Mouse (Mus musculus) cerebellum, postnatal 36 days (tissue): ENCODE measurements around the gene 1700049E17Rik1.
"Not testable (repeated sequence)": the region's sequence is repeated elsewhere in the genome, so short reads cannot be mapped to it uniquely, and the experiment has no call there.

Experiments
- DNase-seq, 2 experiments: peaks; one replicate each; pipeline ENCODE4 v3.0.0; 2021 to 2022; ENCODE audit warnings: mixed read lengths in 2 of 2

Gene 1700049E17Rik1

DNA sequence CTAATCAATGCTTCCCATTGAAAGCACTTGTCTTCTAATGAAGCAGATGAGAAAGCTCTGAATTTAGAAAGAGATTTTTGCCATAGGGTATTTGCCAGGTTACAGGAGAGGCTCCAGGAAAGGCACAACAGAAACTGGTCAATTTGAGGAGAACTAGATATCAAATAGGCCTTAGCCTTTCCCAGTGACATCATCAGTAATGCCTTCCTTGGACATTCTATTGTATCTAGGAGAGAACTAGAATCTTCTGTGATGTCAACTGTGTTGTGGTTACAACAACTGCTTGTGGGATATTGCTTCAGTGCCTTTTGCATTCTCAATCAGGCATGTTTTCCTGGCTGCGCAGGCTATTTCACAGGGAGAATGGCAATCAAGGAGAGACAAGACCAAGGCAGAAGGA, at the start of gene 1700049E17Rik1:
TSS of gene 1700049E17Rik1 (plus strand) at position 301 of the 400 bp plus-strand sequence.
- DNase-seq: not testable (repeated sequence)

DNA sequence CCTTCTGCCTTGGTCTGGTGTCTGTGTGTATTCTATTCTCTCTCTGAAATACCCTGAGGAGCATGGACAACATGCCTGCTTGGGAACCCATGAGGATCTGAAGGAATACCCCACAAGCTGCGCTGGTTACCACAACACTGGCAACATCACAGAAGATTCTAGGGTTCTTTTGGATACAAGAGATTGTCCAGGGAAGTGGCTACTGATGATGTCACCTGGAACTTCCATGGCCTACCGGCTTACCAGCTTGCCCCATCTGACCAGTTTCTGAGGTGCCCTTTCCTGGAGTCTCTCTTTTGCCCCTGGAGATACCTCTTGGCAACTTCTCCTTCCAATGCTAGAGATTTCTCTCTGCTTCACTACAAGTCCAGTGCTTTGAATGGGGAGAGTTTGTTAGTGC, 17.6 kb upstream of the 1700049E17Rik1 start, which contains the start of gene Gm7980:
TSS of gene Gm7980 (minus strand) at position 101 of the 400 bp plus-strand sequence.
- DNase-seq: not testable (repeated sequence)

DNA sequence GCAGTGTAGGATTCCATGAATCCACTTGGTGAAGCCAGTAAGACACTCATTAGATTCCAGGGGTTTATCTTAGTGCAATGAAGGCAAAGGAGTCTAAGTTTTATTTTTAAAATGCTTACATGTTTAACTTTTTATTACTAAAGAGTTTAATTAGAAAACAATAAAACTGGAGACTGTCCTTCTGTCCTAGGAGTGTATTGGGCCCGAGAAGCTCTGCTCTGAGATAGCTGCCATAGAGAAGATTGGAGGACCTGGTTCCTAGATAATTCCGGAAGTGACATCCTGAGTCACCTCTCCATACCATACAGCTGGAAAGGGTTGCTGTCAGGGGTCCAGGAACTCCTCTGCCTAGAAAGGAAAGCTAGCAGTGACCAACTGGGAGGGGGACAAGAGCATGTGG, 18.9 kb downstream of the 1700049E17Rik1 start, which contains the start of gene 1700024B05Rik:
TSS of gene 1700024B05Rik (plus strand) at position 301 of the 400 bp plus-strand sequence.
- not testable (repeated sequence) for DNase-seq

DNA sequence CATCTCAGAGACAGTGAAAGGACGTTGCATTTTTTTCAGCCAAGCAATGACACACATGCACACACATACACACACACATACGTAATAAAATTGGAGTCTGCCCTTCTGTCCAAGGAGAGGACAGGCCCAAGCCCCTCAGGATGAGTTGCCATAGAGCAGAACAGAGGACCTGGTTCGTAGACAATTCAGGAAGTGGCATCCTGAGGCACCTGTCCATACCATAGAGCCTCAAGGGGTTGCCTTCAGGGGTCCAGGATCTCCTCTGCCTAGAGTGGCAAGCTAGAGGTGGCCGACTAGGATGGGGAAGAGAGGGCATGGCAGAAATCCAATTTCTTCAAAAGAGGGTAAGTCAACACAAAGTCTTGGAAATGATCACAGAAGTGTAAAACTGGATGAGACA, 39.3 kb downstream of the 1700049E17Rik1 start:
- not testable (repeated sequence) for DNase-seq

DNA sequence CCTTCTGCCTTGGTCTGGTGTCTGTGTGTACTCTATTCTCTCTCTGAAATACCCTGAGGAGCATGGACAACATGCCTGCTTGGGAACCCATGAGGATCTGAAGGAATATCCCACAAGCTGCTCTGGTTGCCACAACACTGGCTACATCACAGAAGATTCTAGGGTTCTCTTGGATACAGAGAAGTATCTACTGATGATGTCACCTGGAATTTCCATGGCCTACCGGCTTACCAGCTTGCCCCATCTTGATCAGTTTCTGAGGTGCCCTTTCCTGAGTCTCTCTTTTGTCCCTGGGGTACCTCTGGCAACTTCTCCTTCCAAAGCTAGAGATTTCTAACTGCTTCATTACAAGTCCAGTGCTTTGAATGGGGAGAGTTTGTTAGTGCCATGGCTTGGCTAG, 43.1 kb downstream of the 1700049E17Rik1 start, which contains the start of gene Gm6401:
TSS of gene Gm6401 (minus strand) at position 101 of the 400 bp plus-strand sequence.
- DNase-seq: not testable (repeated sequence)

DNA sequence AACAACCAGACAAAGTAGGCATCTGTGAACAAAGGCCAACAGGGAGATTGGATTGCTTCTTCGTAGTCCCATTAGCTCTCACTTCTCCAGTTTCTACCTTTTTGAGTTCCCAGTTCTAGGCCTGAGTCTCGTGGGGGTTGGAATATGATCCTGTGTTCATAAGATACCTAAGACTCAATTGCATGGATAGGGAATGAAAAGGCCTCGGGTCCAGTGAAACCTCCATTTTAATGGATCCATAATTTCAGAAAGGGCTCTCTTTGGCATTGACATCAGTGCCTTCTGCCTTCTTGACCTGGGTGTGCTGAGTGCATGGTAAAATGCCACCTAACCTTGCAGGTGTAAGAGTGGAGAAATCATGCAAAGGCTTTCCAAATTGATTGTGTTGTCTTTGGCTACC, 43.8 kb downstream of the 1700049E17Rik1 start:
- DNase-seq: not testable (repeated sequence)
